Mouse (Mus musculus): Measurements from ENCODE around the gene Rnf185.

Rnf185 gene

DNA sequence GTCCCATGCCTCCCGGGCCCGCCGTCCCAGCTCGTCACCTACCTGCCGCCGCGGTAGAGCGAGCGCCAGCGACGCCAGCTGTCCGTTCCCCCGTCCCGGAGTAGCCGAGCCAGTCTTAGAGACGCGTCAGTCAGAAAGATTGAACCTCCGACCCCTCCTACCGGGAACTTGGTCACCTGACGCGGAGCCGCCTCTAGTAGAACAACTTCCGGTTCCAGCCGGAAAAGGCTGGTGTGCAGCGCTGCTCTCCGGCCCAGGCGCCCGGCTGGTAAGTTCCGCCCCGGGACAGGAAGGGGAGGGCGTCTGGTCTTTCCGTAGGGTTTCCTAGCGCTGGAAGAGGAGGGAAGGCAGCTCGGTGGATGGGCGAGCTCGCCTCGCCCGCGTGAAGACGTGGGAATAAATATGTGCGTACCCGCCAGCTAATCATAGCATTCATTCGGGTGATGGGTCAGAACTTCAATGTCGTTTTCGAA lies at the start of gene Rnf185:
Gene Rnf185, minus strand, starts transcription at position 197 of the 473 bp plus-strand sequence.
- DNase-seq (ENCODE audit: low spot score), result peak; percentile 75

GRCm38 (mm10) chr11:3497296-3497695 lies 45.1 kb upstream of the Rnf185 start:
- no peak for DNase-seq (ENCODE audit: low spot score)

DNA sequence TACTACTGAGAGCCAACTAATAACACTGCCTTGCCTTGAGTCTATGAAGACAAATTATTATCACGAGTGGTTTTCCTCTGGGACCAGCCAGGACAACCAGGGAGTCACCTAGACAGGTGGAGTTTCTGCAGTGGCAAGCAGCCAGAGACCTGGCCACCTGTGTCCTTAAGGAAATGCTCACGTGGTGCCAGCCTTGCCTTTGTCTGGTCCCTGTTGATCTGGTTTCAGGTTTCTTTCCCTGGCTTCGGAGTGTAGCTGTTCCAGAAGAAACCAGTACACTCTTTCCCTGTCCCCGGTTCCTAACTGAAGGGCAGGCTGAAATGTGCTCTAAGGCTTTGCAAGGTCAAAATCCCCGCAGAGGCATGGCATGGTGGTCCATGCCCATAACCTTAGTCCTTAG lies 44.6 kb upstream of the Rnf185 start:
- no peak for DNase-seq (ENCODE audit: low spot score)

DNA sequence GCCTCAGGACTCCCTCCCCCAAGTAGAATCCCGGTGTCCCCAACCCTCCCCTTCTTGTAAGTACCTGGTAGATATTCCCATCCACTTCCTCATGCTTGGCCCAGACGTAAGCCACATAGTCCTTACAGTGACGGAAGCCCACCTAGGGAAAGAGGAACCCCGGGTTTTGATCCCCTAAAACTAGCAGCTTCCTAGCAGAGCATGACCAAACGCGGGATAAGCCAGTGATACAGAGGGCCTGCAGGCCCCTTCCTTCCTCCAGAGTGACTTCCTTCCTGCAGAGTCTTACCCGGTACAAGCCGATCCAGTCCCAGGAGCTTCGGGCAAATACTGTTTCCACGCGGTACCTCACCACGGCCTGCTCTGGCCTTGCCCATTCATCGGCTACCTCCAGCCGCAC lies 43.3 kb upstream of the Rnf185 start:
- no peak for DNase-seq (ENCODE audit: low spot score)

DNA sequence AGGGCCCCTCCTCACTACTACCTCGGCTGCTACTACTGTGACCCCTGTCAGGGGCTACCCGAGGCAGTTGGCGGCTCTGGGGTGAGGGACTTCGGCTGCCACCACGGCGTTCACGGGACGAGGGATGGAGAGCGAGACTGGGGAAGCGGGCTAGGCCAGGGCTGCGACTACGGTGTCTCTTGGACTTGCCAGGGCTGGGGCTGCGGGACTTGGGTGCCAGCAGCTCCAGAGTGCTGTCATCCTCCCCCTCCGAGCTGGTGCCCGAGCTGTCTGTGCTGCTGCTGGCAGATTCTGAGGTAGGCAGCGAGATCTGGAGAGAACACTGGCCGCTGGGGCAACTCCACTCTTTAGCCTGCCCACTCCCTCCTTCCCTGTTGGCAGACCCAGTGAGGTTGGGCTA lies 42.7 kb upstream of the Rnf185 start:
- DNase-seq (ENCODE audit: low spot score), result no peak

DNA sequence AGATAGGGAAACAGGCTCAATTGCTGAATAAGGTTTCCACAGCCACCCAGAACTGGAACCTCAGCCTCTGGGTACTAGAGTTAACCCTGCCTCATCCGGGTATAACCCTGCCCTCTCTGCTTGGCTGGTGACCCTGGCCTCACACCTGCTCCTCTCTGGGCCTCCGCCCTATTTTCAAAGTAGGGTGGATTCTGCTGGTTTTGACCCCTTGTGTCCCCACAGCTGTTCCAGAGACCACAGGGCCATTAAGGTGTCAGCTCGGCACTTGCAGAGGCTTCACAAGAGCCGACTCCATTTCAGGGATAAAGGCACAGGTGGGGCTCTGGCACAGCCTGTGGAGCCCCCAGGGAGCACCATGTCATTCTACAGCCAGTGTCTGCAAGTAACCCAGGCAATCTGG lies 40.6 kb upstream of the Rnf185 start:
- DNase-seq (ENCODE audit: low spot score), result no peak

DNA sequence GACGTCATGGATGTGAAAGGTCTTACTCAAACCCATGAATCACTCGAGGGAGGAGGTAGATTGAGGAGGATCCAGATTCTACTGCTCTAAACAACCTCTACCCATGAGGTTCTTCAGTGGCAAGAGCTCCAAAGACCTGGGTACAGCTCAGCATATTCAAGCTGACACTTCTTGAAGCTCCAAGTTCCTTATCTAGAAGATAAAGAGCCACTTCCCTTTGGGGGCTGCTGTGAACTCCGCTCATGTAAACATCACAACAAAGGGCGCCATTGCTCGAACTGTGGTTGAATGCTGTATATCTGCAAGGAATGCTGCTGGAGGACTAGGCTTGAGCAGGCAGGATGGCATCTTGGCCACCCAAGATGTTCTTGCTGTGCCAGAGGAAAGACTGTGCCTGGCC lies 36.9 kb upstream of the Rnf185 start:
- DNase-seq (ENCODE audit: low spot score), result no peak

DNA sequence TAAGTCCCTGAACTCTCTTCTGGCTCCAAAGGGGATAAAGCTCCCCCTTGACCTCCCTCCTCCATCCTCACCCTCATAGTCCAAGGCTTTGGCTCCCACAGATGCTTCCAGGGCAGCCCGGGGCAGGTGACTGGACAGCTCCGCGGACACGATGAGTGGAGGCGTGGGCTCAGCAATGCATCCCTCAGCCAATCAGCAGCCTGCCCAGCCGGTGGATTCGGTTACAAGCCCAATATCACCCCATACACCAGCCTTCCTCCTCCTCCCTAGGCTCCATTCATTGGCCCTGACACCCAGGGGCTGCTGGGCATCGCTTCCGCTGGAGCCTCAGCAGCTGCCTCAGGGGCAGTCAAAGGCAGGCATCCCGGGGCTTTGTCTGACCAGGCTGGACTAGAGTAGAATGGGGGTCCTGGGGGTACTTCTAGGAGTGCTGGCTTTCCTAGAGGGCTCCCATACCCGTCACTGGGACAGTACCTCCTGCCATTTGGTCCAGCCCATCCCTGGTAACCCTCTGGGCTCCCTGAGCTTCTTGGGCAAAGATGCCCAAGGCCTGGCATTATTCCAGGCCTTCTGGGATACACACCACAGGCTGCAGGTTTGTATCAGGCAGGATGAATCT lies 35.9 kb upstream of the Rnf185 start, which contains the start of gene Pla2g3:
Gene Pla2g3, plus strand, starts transcription at position 333 of the 619 bp plus-strand sequence.
- no peak for DNase-seq (ENCODE audit: low spot score)

GRCm38 (mm10) chr11:3486349-3486748 lies 34.2 kb upstream of the Rnf185 start:
- no peak for DNase-seq (ENCODE audit: low spot score)

DNA sequence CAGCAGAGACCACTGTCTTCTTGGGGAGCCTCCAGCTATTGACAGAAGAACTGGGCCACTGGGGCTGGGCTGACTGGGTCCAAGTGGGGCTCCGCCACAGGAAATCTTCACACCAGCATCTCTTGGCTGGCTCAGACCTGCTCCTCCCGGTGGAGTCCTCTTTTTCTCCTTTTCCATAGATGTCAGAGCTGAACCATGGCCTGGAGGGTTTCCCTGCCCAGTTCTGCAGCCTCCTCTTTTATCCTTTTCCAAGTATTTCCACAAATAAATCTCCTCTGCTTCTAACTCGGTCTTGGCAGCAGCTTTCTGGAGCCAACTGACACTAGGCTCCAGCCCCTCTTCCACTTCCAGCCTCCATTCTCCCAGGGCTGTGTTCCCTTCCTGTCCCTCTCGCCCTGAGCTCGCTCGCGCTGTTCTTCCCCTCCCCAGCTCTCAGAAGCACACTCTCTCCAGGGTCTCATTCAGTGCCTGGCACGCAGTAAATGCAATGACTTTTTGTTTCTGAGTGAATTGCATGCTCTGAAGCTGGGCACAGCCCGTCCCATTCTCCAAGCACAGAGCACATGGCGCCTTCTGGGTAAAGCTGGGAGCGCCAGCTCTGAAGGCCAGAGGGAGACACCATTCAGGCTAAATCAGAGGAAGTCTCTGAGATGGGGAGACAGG lies 31.9 kb upstream of the Rnf185 start:
- DNase-seq (ENCODE audit: low spot score), result peak; percentile 42

DNA sequence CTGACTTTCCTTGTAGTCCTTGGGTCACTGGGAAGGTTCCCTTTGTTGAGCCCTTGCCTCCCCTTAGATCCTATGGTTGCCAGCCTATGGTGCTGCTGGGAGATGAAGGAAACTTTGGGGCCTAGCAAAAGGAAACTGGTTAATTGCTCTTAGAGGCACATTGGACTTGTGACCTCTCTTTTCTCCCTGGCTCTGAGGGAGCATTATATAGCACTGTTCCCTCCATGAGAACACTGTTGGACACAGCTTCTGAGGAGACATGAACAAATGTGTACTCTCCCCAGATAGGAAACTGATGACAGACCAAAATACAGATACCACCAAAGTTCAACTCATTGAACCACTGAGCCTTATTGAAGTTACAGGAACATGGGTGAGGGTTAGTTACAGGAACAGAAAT lies 23.3 kb upstream of the Rnf185 start:
- no peak for DNase-seq (ENCODE audit: low spot score)

DNA sequence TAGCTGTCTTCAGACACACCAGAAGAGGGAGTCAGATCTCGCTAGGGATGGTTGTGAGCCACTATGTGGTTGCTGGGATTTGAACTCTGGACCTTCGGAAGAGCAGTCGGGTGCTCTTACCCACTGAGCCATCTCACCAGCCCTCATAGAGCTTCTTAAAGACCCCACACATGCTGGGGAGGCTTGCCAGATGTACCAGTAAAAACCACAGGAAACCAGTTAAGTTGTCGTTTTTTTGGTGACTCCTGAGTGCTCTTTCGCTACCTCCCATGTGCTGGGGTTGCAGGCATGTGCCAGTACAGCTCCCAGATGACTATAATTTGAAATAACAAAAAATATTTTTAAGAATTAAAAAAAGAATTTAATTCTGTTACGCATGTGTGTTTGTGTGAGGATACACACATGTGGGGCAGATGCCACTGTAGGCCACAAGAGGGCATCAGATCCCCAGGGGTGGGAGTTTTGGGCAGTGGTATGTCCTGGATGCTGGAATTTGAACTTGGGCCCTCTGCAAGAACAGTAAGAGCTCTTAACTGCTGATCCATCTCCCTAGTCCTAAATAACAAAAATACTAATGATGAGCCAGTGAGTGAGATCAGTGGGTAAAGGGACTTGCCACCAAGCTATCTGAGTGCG lies 22.4 kb upstream of the Rnf185 start:
- no peak for DNase-seq (ENCODE audit: low spot score)

GRCm38 (mm10) chr11:3472484-3472883 lies 20.3 kb upstream of the Rnf185 start:
- peak; percentile 80 for DNase-seq (ENCODE audit: low spot score)

GRCm38 (mm10) chr11:3471448-3471850 lies 19.3 kb upstream of the Rnf185 start:
- DNase-seq (ENCODE audit: low spot score), result no peak

DNA sequence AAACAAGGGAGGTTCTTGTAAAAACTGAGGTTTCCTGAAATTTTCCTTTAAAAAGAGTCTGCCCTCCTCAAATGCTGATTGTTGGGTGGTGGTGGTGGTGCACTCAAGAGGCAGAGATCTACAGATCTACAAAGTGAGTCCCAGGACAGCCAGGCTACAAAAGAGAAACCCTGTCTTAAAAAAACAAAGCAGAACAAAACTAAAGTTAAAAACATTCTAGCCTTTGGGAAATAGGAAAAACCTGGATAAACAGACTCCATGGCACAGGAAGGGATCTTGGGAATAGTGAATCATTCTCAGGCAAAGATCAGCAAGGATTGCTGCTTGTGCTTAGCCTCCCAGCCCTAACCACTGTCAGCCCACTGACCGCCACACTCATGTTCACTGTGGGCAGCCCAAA lies 10.7 kb upstream of the Rnf185 start:
- no peak for DNase-seq (ENCODE audit: low spot score)

DNA sequence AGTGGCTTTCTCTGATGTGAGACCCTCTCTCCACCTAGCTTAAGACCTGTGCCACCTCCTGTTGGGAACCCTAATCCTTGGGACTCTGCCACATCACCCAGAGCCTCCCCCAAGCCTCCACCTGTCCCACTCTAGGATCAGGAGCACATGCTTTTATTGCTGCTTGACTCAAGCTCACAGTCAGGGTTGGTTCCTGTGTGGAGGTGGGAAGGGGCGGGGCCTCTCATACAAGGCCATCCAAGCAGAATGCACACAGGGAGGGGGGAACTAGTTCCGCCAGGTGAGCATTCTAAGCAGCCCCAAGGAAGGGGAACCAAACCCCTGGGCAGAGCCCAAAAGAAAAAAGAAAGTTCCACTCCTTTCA lies 6.9 kb upstream of the Rnf185 start:
- no peak for DNase-seq (ENCODE audit: low spot score)

DNA sequence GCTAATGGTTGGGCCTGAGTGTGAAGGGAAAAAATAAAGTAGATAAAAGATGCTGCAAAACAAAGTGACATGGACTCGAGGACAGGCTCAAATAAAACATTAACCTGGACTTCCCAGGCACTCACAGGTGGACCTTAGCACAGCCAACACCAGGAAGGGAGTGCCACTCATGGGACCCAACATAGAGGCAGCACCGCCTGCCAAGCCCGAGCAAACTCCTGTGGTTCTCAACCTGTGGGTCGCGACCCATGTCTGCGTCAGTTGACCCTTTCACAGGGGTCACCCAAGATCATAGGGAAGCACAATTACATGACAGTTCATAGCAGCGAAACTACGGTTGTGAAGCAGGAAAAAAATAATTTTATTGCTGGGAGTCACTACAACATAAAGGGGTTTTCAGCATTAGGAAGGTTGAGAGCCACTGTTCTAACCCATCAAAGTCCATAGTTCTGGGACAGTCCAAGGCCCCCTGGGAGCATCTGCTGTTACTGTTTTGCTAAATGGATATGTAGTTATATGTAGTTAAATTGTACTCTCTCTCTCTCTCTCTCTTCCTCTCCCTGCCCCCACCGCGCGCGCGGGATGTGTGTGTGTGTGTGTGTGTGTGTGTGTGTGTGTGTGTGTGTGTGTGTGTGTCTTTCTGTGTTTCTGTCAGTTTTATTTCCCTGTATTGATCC lies 6.4 kb upstream of the Rnf185 start:
- DNase-seq (ENCODE audit: low spot score), result no peak

DNA sequence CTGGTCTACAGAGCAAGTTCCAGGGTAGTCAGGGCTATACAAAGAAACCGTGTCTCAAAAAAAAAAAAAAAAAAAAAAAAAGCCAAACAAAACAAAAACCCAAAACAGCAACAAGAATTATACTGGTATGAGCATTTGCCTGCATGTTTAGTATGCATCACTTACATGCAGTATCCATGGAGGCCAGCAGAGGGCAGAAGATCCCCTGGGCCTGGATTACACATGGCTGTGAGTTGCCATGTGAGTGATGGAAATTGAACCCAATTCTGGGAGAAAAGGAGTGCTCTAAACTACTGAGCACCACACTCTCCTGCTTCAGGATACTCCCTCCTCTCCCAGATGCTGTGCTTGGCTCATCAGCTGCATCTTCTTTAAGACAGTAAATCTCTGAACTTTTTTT lies 4.2 kb upstream of the Rnf185 start:
- peak; percentile 67 for DNase-seq (ENCODE audit: low spot score)

DNA sequence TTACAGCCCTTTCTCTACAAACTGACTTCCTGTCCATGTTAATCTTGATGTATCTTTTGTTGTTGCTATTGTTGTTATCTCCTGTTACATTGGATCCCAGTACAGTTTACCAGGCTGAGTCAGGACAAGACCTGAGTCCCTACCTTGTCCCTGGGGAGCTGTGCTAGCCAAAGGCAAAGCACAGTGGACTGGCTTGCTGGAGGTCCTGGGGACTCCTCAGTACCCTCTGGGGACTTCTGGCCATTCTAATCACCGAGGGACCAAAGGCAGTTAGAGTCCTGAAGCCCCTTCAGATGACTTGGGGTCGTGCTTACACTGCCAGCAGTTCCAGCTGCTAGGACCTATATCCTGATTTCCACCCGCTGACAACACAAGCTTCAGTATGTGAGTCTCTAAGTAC lies 2.3 kb upstream of the Rnf185 start:
- no peak for DNase-seq (ENCODE audit: low spot score)

GRCm38 (mm10) chr11:3453467-3453866 lies 1.3 kb upstream of the Rnf185 start:
- DNase-seq (ENCODE audit: low spot score), result no peak

GRCm38 (mm10) chr11:3452769-3453168 lies 606 bp upstream of the Rnf185 start:
- DNase-seq (ENCODE audit: low spot score), result no peak

GRCm38 (mm10) chr11:3451701-3452163 lies 431 bp downstream of the Rnf185 start:
- DNase-seq (ENCODE audit: low spot score), result no peak

DNA sequence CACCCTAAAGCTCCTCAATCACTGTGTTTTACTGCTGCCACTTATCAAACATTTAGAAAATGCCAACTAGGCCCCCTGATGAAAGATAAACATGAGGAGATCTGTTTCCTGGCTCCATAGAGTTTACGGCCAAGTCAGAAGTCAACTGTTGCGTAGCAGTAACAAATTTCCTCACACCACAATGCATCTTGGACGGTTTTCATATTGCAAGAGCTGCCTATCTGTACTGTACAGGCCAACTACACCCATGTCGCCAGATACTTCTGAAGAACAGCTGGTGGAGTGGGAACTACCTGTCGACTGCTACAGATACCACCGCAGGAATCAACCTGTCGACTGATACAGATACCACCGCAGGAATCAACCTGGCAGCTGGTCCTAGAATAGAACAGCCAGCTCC lies 7.3 kb downstream of the Rnf185 start:
- DNase-seq (ENCODE audit: low spot score), result no peak
